ENCODE assay signal across 11 mouse cellular contexts in the genomic region with DNA sequence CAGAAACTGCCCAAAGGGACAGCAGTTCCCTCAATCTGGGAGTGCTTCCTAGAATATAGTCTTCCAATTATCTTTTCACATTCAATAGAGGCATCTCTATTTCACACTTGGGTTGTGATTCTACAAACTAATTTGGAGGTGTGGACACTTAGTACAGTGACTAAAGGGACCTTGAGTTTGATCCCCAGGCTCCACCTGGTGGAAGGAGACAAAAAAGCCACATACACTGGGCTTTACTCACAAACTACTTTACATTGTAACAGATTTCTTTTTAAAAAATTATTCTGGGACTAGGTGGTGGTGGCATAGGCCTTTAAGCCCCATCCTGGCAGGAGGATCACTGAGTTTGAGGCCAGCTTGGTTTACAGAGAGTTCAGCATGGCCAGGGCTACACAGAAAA. TPM values are rescaled to one million over a fixed set of nuclear protein-coding genes. Genes with fewer than 3 reads are reported as not detected.
A peak's percentile ranks its signal among the peaks of the same experiment; 100 is the strongest.
DNase-seq lines count a peak whose midpoint lies in the region; ATAC-seq and TF ChIP-seq lines count a peak whose summit lies in the region.
"Had no signal": no experiment of that assay in that cellular context is flagged by ENCODE, and none has a peak within 500 bp of the region (broad histone marks: within the 10 kb centered on the region; RNA-seq: fewer than 3 reads in every experiment).

No protein-coding gene starts in this region.

- no peaks in the 10 kb centered on the region for H3K9me3 ChIP-seq in kidney, embryonic 14.5 days (ENCODE audit: control insufficient read depth, low read length)
- no peaks in the 10 kb centered on the region for H3K9me3 ChIP-seq in MEL (replicated peaks; ENCODE audit: insufficient read depth, low read length)
- H3K9me3 ChIP-seq: neural tube, embryonic 15.5 days had no signal

- H3K4me2 ChIP-seq in kidney, embryonic 14.5 days (replicated peaks; ENCODE audit: low read depth, low read length), result no peak overlapping the region
- H3K4me2 ChIP-seq: hindbrain, embryonic 14.5 days; neural tube, embryonic 15.5 days had no signal

- no peak for TF ChIP-seq EP300 in MEL (IDR thresholded peaks at IDR 0.05; ENCODE audit: low read depth in 1 of 2, low read length in 2 of 2)

- H3K27me3 ChIP-seq in kidney, embryonic 14.5 days (ENCODE audit: control insufficient read depth, insufficient read depth, low read length), result no peaks in the 10 kb centered on the region
- no peaks in the 10 kb centered on the region for H3K27me3 ChIP-seq in MEL (ENCODE audit: control insufficient read depth in 1 of 2, insufficient read depth in 2 of 2, low read length in 2 of 2)
- H3K27me3 ChIP-seq: neural tube, embryonic 15.5 days had no signal

- H3K9ac ChIP-seq in kidney, embryonic 14.5 days (ENCODE audit: low read depth, low read length), result no peak overlapping the region
- H3K9ac ChIP-seq in MEL (ENCODE audit: control insufficient read depth, low read depth, low read length, poor library complexity, severe bottlenecking), result no peak overlapping the region
- H3K9ac ChIP-seq: hindbrain, embryonic 14.5 days; neural tube, embryonic 15.5 days had no signal

- no peaks in the 10 kb centered on the region for H3K4me1 ChIP-seq in kidney, embryonic 14.5 days (ENCODE audit: control insufficient read depth, insufficient read depth, low read length)
- H3K4me1 ChIP-seq in MEL (ENCODE audit: control insufficient read depth in 1 of 2, insufficient read depth in 2 of 2, low read length in 2 of 2), result no peaks in the 10 kb centered on the region
- H3K4me1 ChIP-seq: neural tube, embryonic 15.5 days had no signal

- no peaks in the 10 kb centered on the region for H3K79me2 ChIP-seq in MEL (ENCODE audit: control insufficient read depth, insufficient read depth, low read length, poor library complexity)

- H3K27ac ChIP-seq in kidney, embryonic 14.5 days (ENCODE audit: low read depth, low read length), result no peak overlapping the region
- no peak overlapping the region for H3K27ac ChIP-seq in MEL (ENCODE audit: control insufficient read depth, low read depth, low read length)
- H3K27ac ChIP-seq: hindbrain, embryonic 14.5 days; neural tube, embryonic 15.5 days had no signal

- no peak for ATAC-seq in kidney, embryonic 14.5 days (ENCODE audit: low FRiP score, low TSS enrichment)

- H3K36me3 ChIP-seq in kidney, embryonic 14.5 days (ENCODE audit: control insufficient read depth, insufficient read depth, low read length), result peaks cover 43% of the 10 kb centered on the region
- H3K36me3 ChIP-seq in MEL (ENCODE audit: control insufficient read depth in 1 of 2, insufficient read depth in 2 of 2, low read length in 2 of 2), result no peaks in the 10 kb centered on the region

- TF ChIP-seq RAD21 in MEL (IDR thresholded peaks at IDR 0.05; ENCODE audit: low read depth, low read length), result peak; percentile 28

- TF ChIP-seq POLR2A in MEL (IDR thresholded peaks at IDR 0.05; ENCODE audit: control insufficient read depth in 1 of 2, insufficient read depth in 1 of 2, low read depth in 1 of 2, low read length in 2 of 2, poor library complexity in 1 of 2), result no peak

- no peak overlapping the region for H3K4me3 ChIP-seq in kidney, embryonic 14.5 days (ENCODE audit: low read length)
- H3K4me3 ChIP-seq in MEL (ENCODE audit: control insufficient read depth in 1 of 2, insufficient read depth in 1 of 2, low read depth in 2 of 2, low read length in 2 of 2), result no peak overlapping the region
- H3K4me3 ChIP-seq: neural tube, embryonic 15.5 days had no signal

- peak; percentile 3 for DNase-seq in kidney, adult 18-20 months
- peak; percentile 1 for DNase-seq in lung, postnatal 10 days
- DNase-seq in lung, adult 18-20 months, result no peak
- DNase-seq in A20 (ENCODE audit: low read depth, low spot score) (peak; percentile 20), MEL (ENCODE audit: low read depth, low spot score) (peak; percentile 16)
- DNase-seq in adrenal gland, postnatal 25 days, result no peak
- DNase-seq: adrenal gland, adult 8-10 months; kidney, postnatal 36 days had no signal

- TF ChIP-seq CTCF in MEL (IDR thresholded peaks at IDR 0.05 in 2 of 3, conservative IDR thresholded peaks at IDR 0.05 in 1 of 3; ENCODE audit: control insufficient read depth in 1 of 3, insufficient read depth in 1 of 3, low read depth in 2 of 3, low read length in 3 of 3, poor library complexity in 1 of 3, severe bottlenecking in 1 of 3), result peak in 2 of 3 experiments; percentile 6 to 36; a peak in 1 of 6 replicates

TF ChIP-seq in MEL, 35 proteins besides CTCF, POLR2A, EP300 and RAD21:
- no peak for TF ChIP-seq MAX (IDR thresholded peaks at IDR 0.05; ENCODE audit: low read length)
- TF ChIP-seq SMC3 (IDR thresholded peaks at IDR 0.05; ENCODE audit: low read depth, low read length), result peak; percentile 29; the same call in 1 of the 2 replicates

RNA-seq across cellular contexts. Expression of a gene that starts 3.4 kb away (rescaled TPM):
- polyA plus RNA-seq in kidney, embryonic 14.5 days (2014; fragmentation: Nextera tagmentation; extraction: Ambion mirVana), result 3.3 and 3.7 TPM in 2 replicates
- total RNA-seq in MEL (2012; rRNA removed), result 0.08 TPM in 1 of 2 replicates, not detected in the other
- polyA plus RNA-seq in MEL (2012; ENCODE audit: insufficient read depth in 1 of 2, insufficient read length in 2 of 2, low read depth in 1 of 2, low replicate concordance in 2 of 2, missing spikeins in 1 of 2), result under 1 TPM in 1 of 2 experiments, not detected in 1; 0.11 TPM
- total RNA-seq in adrenal gland, postnatal 25 days (2021), result 3.3 and 3.4 TPM in 2 replicates

RNA-seq across cellular contexts. Expression of a gene that starts 35.2 kb away (rescaled TPM):
- 165 and 182 TPM in 2 replicates for polyA plus RNA-seq in kidney, embryonic 14.5 days (2014; fragmentation: Nextera tagmentation; extraction: Ambion mirVana)
- total RNA-seq in MEL (2012; rRNA removed), result 123 and 139 TPM in 2 replicates
- 100 to 1,000 TPM in 1 of 2 experiments, not detected in 1; 115 TPM for polyA plus RNA-seq in MEL (2012; ENCODE audit: insufficient read depth in 1 of 2, insufficient read length in 2 of 2, low read depth in 1 of 2, low replicate concordance in 2 of 2, missing spikeins in 1 of 2)
- 215 and 274 TPM in 2 replicates for total RNA-seq in adrenal gland, postnatal 25 days (2021)

Comparison
In these comparisons a context has a peak if more than half of its experiments do, and no peak if none do; other contexts are left out.
1. DNase-seq: peak in kidney, adult 18-20 months (single experiment), lung, postnatal 10 days (single experiment), A20 (single experiment) and MEL (single experiment); none in lung, adult 18-20 months (0 of 2) and adrenal gland, postnatal 25 days (single experiment).